Mouse (Mus musculus): ENCODE measurements at regions not wholly inside any gene's neighbourhood (a gene's known extent, or its start where the extent isn't known, plus 50 kb on each side); places are given as distances from the start of the nearest gene placed in this dataset.
A peak's percentile ranks its signal among the peaks of the same experiment; 100 is the strongest.

GRCm38 (mm10) chr17:78023507-78024355 lies 176.3 kb upstream of the Crim1 start:
- DNase-seq, result no peak

GRCm38 (mm10) chr17:78024356-78024723 lies 175.7 kb upstream of the Crim1 start:
- DNase-seq, result no peak

GRCm38 (mm10) chr17:78025294-78025693 lies 174.8 kb upstream of the Crim1 start:
- DNase-seq, result no peak

- DNase-seq, result peak; percentile 5
Observed at GRCm38 (mm10) chr17:78035648-78036047, 164.4 kb upstream of the Crim1 start.

GRCm38 (mm10) chr17:78040338-78040737 lies 159.7 kb upstream of the Crim1 start:
- DNase-seq, result no peak

- DNase-seq, result peak; percentile 34
Observed at GRCm38 (mm10) chr17:78041204-78041603, 158.8 kb upstream of the Crim1 start.

- DNase-seq, result no peak
Observed at GRCm38 (mm10) chr17:78049766-78050165, 150.3 kb upstream of the Crim1 start.

- DNase-seq, result no peak
Observed at GRCm38 (mm10) chr17:78050203-78050602, 149.8 kb upstream of the Crim1 start.

GRCm38 (mm10) chr17:78075892-78076291 lies 124.2 kb upstream of the Crim1 start:
- DNase-seq, result no peak

- no peak for DNase-seq
Observed at GRCm38 (mm10) chr17:78078381-78078780, 121.7 kb upstream of the Crim1 start.

GRCm38 (mm10) chr17:78084419-78084818 lies 115.6 kb upstream of the Crim1 start:
- DNase-seq, result no peak

- DNase-seq, result peak; percentile 56
Observed at GRCm38 (mm10) chr17:78086963-78087362, 113.1 kb upstream of the Crim1 start.

- no peak for DNase-seq
Observed at GRCm38 (mm10) chr17:78097699-78098098, 102.3 kb upstream of the Crim1 start.

- no peak for DNase-seq
Observed at GRCm38 (mm10) chr17:78108793-78109192, 91.3 kb upstream of the Crim1 start.

- DNase-seq, result no peak
Observed at GRCm38 (mm10) chr17:78109364-78110222, 90.5 kb upstream of the Crim1 start.

- no peak for DNase-seq
Observed at GRCm38 (mm10) chr17:78132116-78132515, 67.9 kb upstream of the Crim1 start.

GRCm38 (mm10) chr17:78137986-78138385 lies 62.1 kb upstream of the Crim1 start:
- no peak for DNase-seq

- no peak for DNase-seq
Observed at GRCm38 (mm10) chr17:78140660-78141059, 59.4 kb upstream of the Crim1 start.

GRCm38 (mm10) chr17:78141136-78141535 lies 58.9 kb upstream of the Crim1 start:
- no peak for DNase-seq

GRCm38 (mm10) chr17:78142431-78142830 lies 57.6 kb upstream of the Crim1 start:
- DNase-seq, result no peak

GRCm38 (mm10) chr17:78145335-78145734 lies 54.7 kb upstream of the Crim1 start:
- no peak for DNase-seq

All from thymus, postnatal 14 days (tissue).